ENCODE assay signal across 19 mouse cellular contexts in genomic region chr2:131505431-131505830, GRCm38 (mm10). TPM values are rescaled to one million over a fixed set of nuclear protein-coding genes. Genes with fewer than 3 reads are reported as not detected.
DNase-seq lines count a peak whose midpoint lies in the region; ATAC-seq lines count a peak whose summit lies in the region.
"Had no signal": no experiment of that assay in that cellular context is flagged by ENCODE, and none has a peak within 500 bp of the region (broad histone marks: within the 10 kb centered on the region; RNA-seq: fewer than 3 reads in every experiment).

No protein-coding gene starts in this region.

- intact Hi-C loops in left cerebral cortex, postnatal 25 days (cut with DNase I), result no loop called here

- peak overlapping the region; percentile 87 for H3K27ac ChIP-seq in embryonic facial prominence, embryonic 13.5 days
- H3K27ac ChIP-seq in macrophage, result 0 out of 2 replicates have a peak overlapping the region, but pooled peaks have one; percentile 37

- H3K9me3 ChIP-seq in megakaryocyte, embryonic 14.5 days, result no peaks in the 10 kb centered on the region
- H3K9me3 ChIP-seq in embryonic facial prominence, embryonic 13.5 days, result no peaks in the 10 kb centered on the region
- H3K9me3 ChIP-seq: heart, embryonic 10.5 days; liver, embryonic 15.5 days had no signal

- no peak overlapping the region for H3K9ac ChIP-seq in embryonic facial prominence, embryonic 13.5 days
- H3K9ac ChIP-seq: liver, embryonic 15.5 days had no signal

- no peak overlapping the region for H3K4me2 ChIP-seq in embryonic facial prominence, embryonic 13.5 days
- H3K4me2 ChIP-seq: liver, embryonic 15.5 days had no signal

- peaks cover 100% of the 10 kb centered on the region for H3K4me1 ChIP-seq in megakaryocyte, embryonic 14.5 days
- H3K4me1 ChIP-seq in embryonic facial prominence, embryonic 13.5 days, result peaks cover 81% of the 10 kb centered on the region

- peak overlapping the region; percentile 60 for H3K4me3 ChIP-seq in megakaryocyte, embryonic 14.5 days (replicated peaks)
- no peak overlapping the region for H3K4me3 ChIP-seq in embryonic facial prominence, embryonic 13.5 days
- H3K4me3 ChIP-seq in macrophage (ENCODE audit: inconsistent target), result no peak overlapping the region
- H3K4me3 ChIP-seq: erythroblast, embryonic 14.5 days; heart, embryonic 10.5 days; liver, embryonic 15.5 days had no signal

- H3K36me3 ChIP-seq in megakaryocyte, embryonic 14.5 days (replicated peaks; ENCODE audit: low read length), result peaks cover 85% of the 10 kb centered on the region
- no peaks in the 10 kb centered on the region for H3K36me3 ChIP-seq in embryonic facial prominence, embryonic 13.5 days
- H3K36me3 ChIP-seq in macrophage (ENCODE audit: inconsistent target), result no peaks in the 10 kb centered on the region
- H3K36me3 ChIP-seq: heart, embryonic 10.5 days had no signal

- H3K27me3 ChIP-seq in megakaryocyte, embryonic 14.5 days (replicated peaks), result no peaks in the 10 kb centered on the region
- H3K27me3 ChIP-seq in embryonic facial prominence, embryonic 13.5 days, result no peaks in the 10 kb centered on the region
- H3K27me3 ChIP-seq: liver, embryonic 15.5 days had no signal

- DNase-seq in right cerebral cortex, postnatal 4 days, result no peak
- no peak for DNase-seq in left cerebral cortex, postnatal 25 days (ENCODE audit: low spot score in 2 of 2)
- no peak for DNase-seq in urinary bladder, postnatal 25 days (ENCODE audit: low spot score)
- DNase-seq: cerebellum, adult 11-12 months; gastrocnemius, postnatal 25 days; heart, postnatal 4 days; kidney, adult 11 months; kidney, postnatal 14 days; lung, postnatal 4 days; thymus, postnatal 4 days had no signal

- H3K79me2 ChIP-seq in macrophage (ENCODE audit: inconsistent target), result peaks cover 96% of the 10 kb centered on the region

- no peak for ATAC-seq in megakaryocyte, adult 5-6 weeks (ENCODE audit: poor library complexity, severe bottlenecking)
- ATAC-seq in activated CD4-positive, CD25-positive, alpha-beta regulatory T cell, adult 4 months, result peak; percentile 24
- ATAC-seq in embryonic facial prominence, embryonic 13.5 days (ENCODE audit: insufficient number of reproducible peaks, insufficient read depth, low FRiP score, low TSS enrichment, low read depth), result no peak

RNA-seq across cellular contexts. Expression of gene Smox, which starts 14.1 kb away (rescaled TPM):
- polyA plus RNA-seq in megakaryocyte, embryonic 14.5 days (2012; ENCODE audit: insufficient read depth, low replicate concordance), result 504 and 573 TPM in 2 replicates
- total RNA-seq in megakaryocyte, adult 5-6 weeks (2015), result 12.6 and 17.4 TPM in 2 replicates
- 12.0 and 16.1 TPM in 2 replicates for total RNA-seq in megakaryocyte, adult 5-6 weeks (2017)
- 10 to 100 TPM in 1 of 2 experiments, 1 to 10 TPM in 1; 8.1 to 13.2 TPM for polyA plus RNA-seq in activated CD4-positive, CD25-positive, alpha-beta regulatory T cell, adult 4 months (2017; shearing (Covaris generic))
- 57.2 and 60.2 TPM in 2 replicates for polyA plus RNA-seq in embryonic facial prominence, embryonic 13.5 days (2015; fragmentation: Nextera tagmentation; extraction: Ambion mirVana)
- total RNA-seq in macrophage (2018; cell fraction: chromatin; rRNA removed), result 100 to 1,000 TPM in 5 of 26 experiments, 10 to 100 TPM in 21; 35.5 to 148 (median 85.3) TPM
- 10 to 100 TPM; 32.3 to 57.2 (median 40.1) TPM for total RNA-seq in macrophage (2018; cell fraction: cytosol; rRNA removed)
- total RNA-seq in macrophage (2018; cell fraction: nucleus; rRNA removed), result 100 to 1,000 TPM in 5 of 26 experiments, 10 to 100 TPM in 21; 33.4 to 122 (median 80.3) TPM
- polyA plus RNA-seq in macrophage (2018), result 35.1 to 53.5 TPM (median 43.1 TPM) in 3 replicates
- total RNA-seq in left cerebral cortex, postnatal 25 days (2021), result 10 to 100 TPM; 67.7 to 73.5 TPM

RNA-seq across cellular contexts. Expression of gene Adra1d, which starts 56.7 kb away (rescaled TPM):
- not detected in 2 replicates for polyA plus RNA-seq in megakaryocyte, embryonic 14.5 days (2012; ENCODE audit: insufficient read depth, low replicate concordance)
- not detected in 2 replicates for total RNA-seq in megakaryocyte, adult 5-6 weeks (2015)
- not detected in 2 replicates for total RNA-seq in megakaryocyte, adult 5-6 weeks (2017)
- polyA plus RNA-seq in activated CD4-positive, CD25-positive, alpha-beta regulatory T cell, adult 4 months (2017; shearing (Covaris generic)), result not detected
- polyA plus RNA-seq in embryonic facial prominence, embryonic 13.5 days (2015; fragmentation: Nextera tagmentation; extraction: Ambion mirVana), result 0.51 and 0.58 TPM in 2 replicates
- 1 to 10 TPM in 1 of 26 experiments, not detected in 25; 1.1 TPM for total RNA-seq in macrophage (2018; cell fraction: chromatin; rRNA removed)
- not detected for total RNA-seq in macrophage (2018; cell fraction: cytosol; rRNA removed)
- total RNA-seq in macrophage (2018; cell fraction: nucleus; rRNA removed), result not detected
- polyA plus RNA-seq in macrophage (2018), result not detected in 3 replicates
- 10 to 100 TPM; 47.0 to 62.0 TPM for total RNA-seq in left cerebral cortex, postnatal 25 days (2021)
- total RNA-seq: common myeloid progenitor, adult 5-6 weeks had no signal
- polyA plus RNA-seq: erythroblast, embryonic 14.5 days had no signal
